Mouse (Mus musculus): ENCODE data around the gene Tbl2.

Gene Tbl2

GRCm38 (mm10) chr5:135187349-135188213 is 38.1 kb downstream of the Tbl2 start:
- peak; percentile 73 to 76 for DNase-seq

GRCm38 (mm10) chr5:135188214-135188554 is 38.7 kb downstream of the Tbl2 start:
- DNase-seq = no peak

GRCm38 (mm10) chr5:135189281-135190022 is 40.0 kb downstream of the Tbl2 start:
- no peak for DNase-seq

DNA sequence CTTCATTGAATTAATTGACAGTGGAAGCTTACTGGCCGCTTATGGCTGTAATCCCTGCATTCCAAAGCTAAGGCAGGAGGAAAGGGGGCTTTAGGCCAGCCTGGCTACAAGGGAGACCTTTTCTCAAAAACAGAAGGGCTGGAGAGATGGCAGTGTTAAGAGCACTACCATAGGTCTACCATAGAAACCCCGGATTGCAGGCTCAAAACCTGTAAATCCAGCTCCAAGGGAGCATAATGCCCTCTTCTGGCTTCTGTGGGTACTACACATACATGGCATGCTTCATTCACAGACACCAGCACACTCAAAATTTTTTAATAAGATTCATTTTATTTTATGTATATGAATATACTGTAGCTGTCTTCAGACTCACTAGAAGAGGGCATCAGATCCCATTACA is 42.2 kb downstream of the Tbl2 start:
- peak; percentile 87 to 92 for DNase-seq

DNA sequence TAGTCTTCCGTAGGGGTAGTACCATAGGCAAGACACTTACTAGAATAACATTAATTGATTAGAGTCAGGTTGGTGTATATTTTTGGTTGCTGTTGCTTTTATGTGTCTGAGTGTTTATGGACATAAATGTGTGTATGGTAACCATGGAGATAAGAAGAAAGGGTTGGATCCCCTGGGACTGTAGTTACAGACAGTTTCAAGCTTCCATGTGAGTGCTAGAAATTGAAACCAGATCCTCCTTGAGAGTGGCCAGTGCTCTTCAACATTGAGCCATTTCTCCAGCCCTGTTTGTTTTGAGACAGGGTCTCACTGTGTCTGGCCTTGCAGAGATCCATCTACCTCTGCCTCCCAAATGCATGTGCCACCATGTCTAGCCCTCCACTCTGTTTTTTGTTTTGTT is 43.0 kb downstream of the Tbl2 start:
- no peak for DNase-seq

GRCm38 (mm10) chr5:135196367-135196766 is 46.9 kb downstream of the Tbl2 start:
- DNase-seq = no peak

DNA sequence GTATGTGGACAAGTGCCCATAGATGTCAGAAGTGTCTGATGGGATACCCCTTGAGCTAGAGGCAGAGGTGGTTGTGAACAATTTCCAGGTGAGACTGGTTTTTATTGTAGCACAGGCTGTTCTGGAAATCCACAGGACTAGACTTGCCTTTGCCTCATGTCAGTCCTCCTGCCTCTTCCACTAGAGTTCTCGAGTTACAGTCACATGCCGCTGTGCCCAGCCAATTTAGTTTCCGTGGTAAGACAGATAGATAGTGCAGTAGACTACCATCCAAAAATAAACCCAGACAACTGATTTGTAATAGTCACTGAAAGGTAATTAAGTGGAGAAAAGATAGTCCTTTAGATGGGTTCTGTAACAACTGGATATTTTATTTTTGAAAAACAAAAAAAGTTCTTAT is 53.3 kb downstream of the Tbl2 start:
- no peak for DNase-seq

DNA sequence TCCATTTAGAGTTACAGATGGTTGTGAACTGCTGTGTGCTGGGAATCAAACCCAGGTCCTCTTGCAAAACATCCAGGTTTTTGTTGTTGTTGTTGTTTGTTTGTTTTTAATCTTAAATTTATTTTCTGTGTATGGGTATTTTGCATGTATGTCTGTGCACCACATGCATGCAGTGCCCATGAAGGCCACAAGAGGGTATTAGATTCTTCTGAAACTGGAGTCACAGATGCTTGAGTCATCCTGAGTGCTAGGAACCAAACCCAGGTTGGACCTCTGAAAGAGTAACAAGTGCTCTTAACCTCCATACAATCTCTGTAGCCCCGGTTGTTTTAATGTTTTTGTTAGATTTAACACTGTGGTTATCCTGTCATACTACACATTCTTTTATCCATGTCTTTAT is 58.7 kb downstream of the Tbl2 start:
- peak in 1 of 2 experiments; percentile 15 for DNase-seq
